Mouse (Mus musculus): ENCODE data around the gene Nfasc. TPM values are rescaled to one million over a fixed set of nuclear protein-coding genes. Genes with fewer than 3 reads are reported as not detected.

Nfasc gene
- polyA plus RNA-seq, 1 experiment from 2014 or later = 0.12 TPM

GRCm38 (mm10) chr1:132739077-132739521 is 2.5 kb downstream of the Nfasc start:
- Histone ChIP-seq H3K9ac (ENCODE audit: low read depth, low read length) (no peak overlapping the region), H3K27me3 (ENCODE audit: insufficient read depth, low read length) (peaks cover 21% of the 10 kb centered on the region), H3K4me3 (replicated peaks; ENCODE audit: low read depth, low read length) (no peak overlapping the region), H3K36me3 (ENCODE audit: insufficient read depth, low read length) (no peaks in the 10 kb centered on the region), H3K27ac (no peak overlapping the region), H3K9me3 (replicated peaks; ENCODE audit: low read length) (no peaks in the 10 kb centered on the region), H3K4me1 (replicated peaks; ENCODE audit: insufficient read depth, low read length) (no peaks in the 10 kb centered on the region), H3K4me2 (ENCODE audit: low read length) (no peak overlapping the region)
- no peak for TF ChIP-seq CTCF (IDR thresholded peaks at IDR 0.05; ENCODE audit: low read depth)
- 2% methylated on average over 11 of the region's 11 CpGs for WGBS
- DNase-seq (ENCODE audit: low spot score) (no peak), ATAC-seq (replicated peaks; ENCODE audit: low FRiP score, low read depth) (no peak)

- DNase-seq (ENCODE audit: low spot score) (no peak), ATAC-seq (replicated peaks; ENCODE audit: low FRiP score, low read depth) (no peak)
- no peaks in the 10 kb centered on the region for H3K9me3 ChIP-seq (replicated peaks; ENCODE audit: low read length)
- no peaks in the 10 kb centered on the region for H3K36me3 ChIP-seq (ENCODE audit: insufficient read depth, low read length)
- no peaks in the 10 kb centered on the region for H3K4me1 ChIP-seq (replicated peaks; ENCODE audit: insufficient read depth, low read length)
- H3K27ac ChIP-seq = no peak overlapping the region
- H3K9ac ChIP-seq (ENCODE audit: low read depth, low read length) = no peak overlapping the region
- no peak for TF ChIP-seq CTCF (IDR thresholded peaks at IDR 0.05; ENCODE audit: low read depth)
- H3K27me3 ChIP-seq (ENCODE audit: insufficient read depth, low read length) = peaks cover 12% of the 10 kb centered on the region
- H3K4me2 ChIP-seq (ENCODE audit: low read length) = no peak overlapping the region
- WGBS = 12% methylated on average over 4 of the region's 4 CpGs
- H3K4me3 ChIP-seq (replicated peaks; ENCODE audit: low read depth, low read length) = no peak overlapping the region
Observed at GRCm38 (mm10) chr1:132736171-132736570, 5.4 kb downstream of the Nfasc start.

- H3K4me3 ChIP-seq (replicated peaks; ENCODE audit: low read depth, low read length) = no peak overlapping the region
- H3K4me1 ChIP-seq (replicated peaks; ENCODE audit: insufficient read depth, low read length) = no peaks in the 10 kb centered on the region
- TF ChIP-seq CTCF (IDR thresholded peaks at IDR 0.05; ENCODE audit: low read depth) = no peak
- 29% methylated on average over 9 of the region's 9 CpGs for WGBS
- H3K27ac ChIP-seq = no peak overlapping the region
- H3K27me3 ChIP-seq (ENCODE audit: insufficient read depth, low read length) = peaks cover 5% of the 10 kb centered on the region; the same call in 1 of the 2 replicates
- H3K4me2 ChIP-seq (ENCODE audit: low read length) = no peak overlapping the region
- no peak overlapping the region for H3K9ac ChIP-seq (ENCODE audit: low read depth, low read length)
- ATAC-seq (replicated peaks; ENCODE audit: low FRiP score, low read depth) = no peak
- DNase-seq (ENCODE audit: low spot score) = peak; percentile 71
- H3K9me3 ChIP-seq (replicated peaks; ENCODE audit: low read length) = no peaks in the 10 kb centered on the region
- H3K36me3 ChIP-seq (ENCODE audit: insufficient read depth, low read length) = no peaks in the 10 kb centered on the region
Observed at GRCm38 (mm10) chr1:132733873-132734447, 7.6 kb downstream of the Nfasc start.

- TF ChIP-seq CTCF (IDR thresholded peaks at IDR 0.05; ENCODE audit: low read depth) = no peak
- Histone ChIP-seq H3K4me2 (ENCODE audit: low read length) (no peak overlapping the region), H3K9ac (ENCODE audit: low read depth, low read length) (no peak overlapping the region), H3K4me1 (replicated peaks; ENCODE audit: insufficient read depth, low read length) (no peaks in the 10 kb centered on the region), H3K9me3 (replicated peaks; ENCODE audit: low read length) (no peaks in the 10 kb centered on the region), H3K27me3 (ENCODE audit: insufficient read depth, low read length) (no peaks in the 10 kb centered on the region), H3K27ac (no peak overlapping the region), H3K36me3 (ENCODE audit: insufficient read depth, low read length) (no peaks in the 10 kb centered on the region), H3K4me3 (replicated peaks; ENCODE audit: low read depth, low read length) (no peak overlapping the region)
- ATAC-seq (replicated peaks; ENCODE audit: low FRiP score, low read depth) (no peak), DNase-seq (ENCODE audit: low spot score) (no peak)
- 73% methylated on average over 12 of the region's 12 CpGs for WGBS
Observed at GRCm38 (mm10) chr1:132732307-132732706, 9.3 kb downstream of the Nfasc start.

- no peaks in the 10 kb centered on the region for H3K36me3 ChIP-seq (ENCODE audit: insufficient read depth, low read length)
- ATAC-seq (replicated peaks; ENCODE audit: low FRiP score, low read depth) (no peak), DNase-seq (ENCODE audit: low spot score) (no peak)
- no peak overlapping the region for H3K4me2 ChIP-seq (ENCODE audit: low read length)
- TF ChIP-seq CTCF (IDR thresholded peaks at IDR 0.05; ENCODE audit: low read depth) = no peak
- H3K27me3 ChIP-seq (ENCODE audit: insufficient read depth, low read length) = no peaks in the 10 kb centered on the region
- no peaks in the 10 kb centered on the region for H3K4me1 ChIP-seq (replicated peaks; ENCODE audit: insufficient read depth, low read length)
- H3K4me3 ChIP-seq (replicated peaks; ENCODE audit: low read depth, low read length) = no peak overlapping the region
- H3K9ac ChIP-seq (ENCODE audit: low read depth, low read length) = no peak overlapping the region
- no peak overlapping the region for H3K27ac ChIP-seq
- no peaks in the 10 kb centered on the region for H3K9me3 ChIP-seq (replicated peaks; ENCODE audit: low read length)
- WGBS = 41% methylated on average over 2 of the region's 2 CpGs
Observed at GRCm38 (mm10) chr1:132727548-132727947, 14.0 kb downstream of the Nfasc start.

- H3K4me3 ChIP-seq (replicated peaks; ENCODE audit: low read depth, low read length) = no peak overlapping the region
- H3K4me2 ChIP-seq (ENCODE audit: low read length) = no peak overlapping the region
- WGBS = 74% methylated on average over 4 of the region's 4 CpGs
- TF ChIP-seq CTCF (IDR thresholded peaks at IDR 0.05; ENCODE audit: low read depth) = no peak
- H3K4me1 ChIP-seq (replicated peaks; ENCODE audit: insufficient read depth, low read length) = no peaks in the 10 kb centered on the region
- H3K9ac ChIP-seq (ENCODE audit: low read depth, low read length) = no peak overlapping the region
- DNase-seq (ENCODE audit: low spot score) (no peak), ATAC-seq (replicated peaks; ENCODE audit: low FRiP score, low read depth) (no peak)
- no peak overlapping the region for H3K27ac ChIP-seq
- H3K27me3 ChIP-seq (ENCODE audit: insufficient read depth, low read length) = no peaks in the 10 kb centered on the region
- H3K36me3 ChIP-seq (ENCODE audit: insufficient read depth, low read length) = no peaks in the 10 kb centered on the region
- no peaks in the 10 kb centered on the region for H3K9me3 ChIP-seq (replicated peaks; ENCODE audit: low read length)
Observed at GRCm38 (mm10) chr1:132722362-132722761, 19.2 kb downstream of the Nfasc start.

- ATAC-seq (replicated peaks; ENCODE audit: low FRiP score, low read depth) = no peak
- no peak for TF ChIP-seq CTCF (IDR thresholded peaks at IDR 0.05; ENCODE audit: low read depth)
- WGBS = 70% methylated on average over 3 of the region's 3 CpGs
Observed at GRCm38 (mm10) chr1:132721266-132721665, 20.3 kb downstream of the Nfasc start.

More at GRCm38 (mm10) chr1:132721266-132721665, 20.3 kb downstream of the Nfasc start:
- Histone ChIP-seq H3K36me3 (ENCODE audit: insufficient read depth, low read length) (no peaks in the 10 kb centered on the region), H3K4me1 (replicated peaks; ENCODE audit: insufficient read depth, low read length) (no peaks in the 10 kb centered on the region), H3K4me3 (replicated peaks; ENCODE audit: low read depth, low read length) (no peak overlapping the region), H3K27me3 (ENCODE audit: insufficient read depth, low read length) (no peaks in the 10 kb centered on the region), H3K27ac (no peak overlapping the region), H3K9me3 (replicated peaks; ENCODE audit: low read length) (no peaks in the 10 kb centered on the region), H3K9ac (ENCODE audit: low read depth, low read length) (no peak overlapping the region), H3K4me2 (ENCODE audit: low read length) (no peak overlapping the region)
- no peak for DNase-seq (ENCODE audit: low spot score)

All from kidney, postnatal 0 days (tissue).